Mouse (Mus musculus) bone marrow macrophage, adult 2 months (primary cell): ENCODE data around the gene Ier2. TPM values are rescaled to one million over a fixed set of nuclear protein-coding genes. Genes with fewer than 3 reads are reported as not detected.
A peak's percentile ranks its signal among the peaks of the same experiment; 100 is the strongest.
"Not testable (repeated sequence)": the region's sequence is repeated elsewhere in the genome, so short reads cannot be mapped to it uniquely, and the experiment has no call there.

ENCODE experiments used
- H3K27ac ChIP-seq: 2 replicates; pipeline ENCODE4 v1.5.1; 2012; ENCODE audit warnings: low read depth, low read length; ENCODE audit not compliant: insufficient read depth
- H3K4me1 ChIP-seq: 2 replicates; pipeline ENCODE4 v1.6.1; 2012; ENCODE audit warnings: low read length; ENCODE audit not compliant: control insufficient read depth, insufficient read depth
- H3K4me3 ChIP-seq: 2 replicates; pipeline ENCODE4 v1.5.1; 2012; ENCODE audit warnings: mild to moderate bottlenecking, low read length, moderate library complexity; ENCODE audit not compliant: insufficient read depth
- CTCF ChIP-seq: IDR thresholded peaks from 2 replicates; pipeline ENCODE4 v1.5.1; 2012; ENCODE audit warnings: low read depth, mild to moderate bottlenecking, low read length, moderate library complexity
- POLR2A ChIP-seq: IDR thresholded peaks from 2 replicates; pipeline ENCODE4 v1.6.1; 2012; ENCODE audit warnings: mild to moderate bottlenecking, low read depth, low read length, borderline replicate concordance
- polyA plus RNA-seq: library from polyadenylated mRNA; stranded (reverse); fragments of >200 nt; gene quantifications from 2 replicates; pipeline ENCODE4 v1.2.4, GENCODE M21; 2012; ENCODE audit not compliant: missing spikeins, insufficient read depth, insufficient read length

Gene Ier2
- polyA plus RNA-seq, 1 experiment, result 24.7 TPM

GRCm38 (mm10) chr8:84686191-84687002, 23.7 kb upstream of the Ier2 start, which contains the start of gene Trmt1:
Gene Trmt1 (plus strand): TSS chr8:84686307.
- peak within 1 kb of the TSS; percentile 48 for H3K27ac ChIP-seq
- peak within 1 kb of the TSS; percentile 82 for H3K4me3 ChIP-seq
- H3K4me1 ChIP-seq, result peaks cover 37% of the 10 kb centered on the region
- TF ChIP-seq POLR2A (no peak), CTCF (no peak)

GRCm38 (mm10) chr8:84684537-84684936, 21.9 kb upstream of the Ier2 start:
- Histone ChIP-seq H3K4me3 (no peak overlapping the region), H3K27ac (no peak overlapping the region), H3K4me1 (peaks cover 45% of the 10 kb centered on the region)
- TF ChIP-seq POLR2A (no peak), CTCF (no peak)

DNA sequence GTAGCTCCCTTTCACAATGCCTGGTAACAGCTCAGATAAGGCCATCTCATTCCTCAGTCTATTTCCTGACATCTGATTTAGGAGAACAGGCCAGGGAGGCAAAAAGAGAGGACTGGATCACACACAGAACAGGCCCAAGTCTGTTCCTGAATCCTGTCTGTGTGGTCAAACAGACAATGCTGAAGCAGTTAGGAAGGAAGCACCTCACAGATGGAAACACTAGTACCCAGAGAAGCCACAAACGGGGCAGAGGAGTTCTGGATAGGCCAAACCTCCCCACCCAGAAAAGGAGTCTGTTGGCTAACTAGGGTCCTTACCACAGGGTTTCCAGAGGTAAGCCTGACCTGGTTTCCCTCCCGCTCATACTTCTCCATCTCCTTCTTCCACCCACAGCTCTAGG, 19.6 kb upstream of the Ier2 start:
- no peak overlapping the region for H3K27ac ChIP-seq
- H3K4me3 ChIP-seq, result no peak overlapping the region
- H3K4me1 ChIP-seq, result peaks cover 53% of the 10 kb centered on the region
- TF ChIP-seq POLR2A (no peak), CTCF (no peak)

DNA sequence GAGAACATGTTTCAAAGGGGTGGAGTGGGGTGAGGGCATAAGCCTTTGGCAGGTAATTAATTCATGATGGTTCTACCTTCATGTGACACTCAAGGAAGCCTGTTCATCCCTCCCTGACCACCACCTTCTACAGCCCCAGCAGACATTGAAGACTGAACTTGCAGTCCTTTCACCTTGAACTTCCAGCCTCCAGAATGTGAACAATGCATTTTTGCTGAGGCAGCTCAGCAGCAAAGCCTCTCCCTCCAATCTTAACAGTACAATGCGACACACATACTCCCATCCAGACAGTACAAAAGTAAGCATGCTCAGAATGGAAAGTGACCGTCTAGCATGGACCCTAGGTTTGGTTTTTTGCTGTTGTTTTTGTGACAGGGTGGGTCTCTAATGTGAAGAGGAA, 18.8 kb upstream of the Ier2 start:
- Histone ChIP-seq H3K4me1 (peaks cover 57% of the 10 kb centered on the region), H3K4me3 (no peak overlapping the region), H3K27ac (no peak overlapping the region)
- TF ChIP-seq CTCF, result no peak
- no peak for TF ChIP-seq POLR2A

DNA sequence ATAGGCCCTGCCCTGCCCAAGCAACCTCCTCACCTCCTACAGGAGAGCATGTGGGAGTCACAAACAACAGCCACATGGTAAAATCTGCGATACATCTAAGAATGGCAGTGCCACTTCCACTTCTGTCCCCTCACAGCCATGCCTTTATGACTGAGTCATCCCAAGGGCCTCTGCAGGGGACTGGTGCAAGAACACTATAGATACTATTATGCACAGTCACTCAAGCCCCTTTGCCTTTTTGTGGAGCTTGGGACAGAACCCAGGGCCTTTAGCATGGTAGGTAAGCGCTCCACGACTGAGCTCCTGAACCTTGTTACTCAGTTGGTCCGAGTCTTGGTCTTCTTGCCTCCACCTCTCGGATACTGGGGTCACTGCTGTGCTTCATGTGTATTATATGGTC, 14.7 kb upstream of the Ier2 start:
- Histone ChIP-seq H3K4me3 (no peak overlapping the region), H3K4me1 (peaks cover 41% of the 10 kb centered on the region), H3K27ac (no peak overlapping the region)
- TF ChIP-seq POLR2A (no peak), CTCF (no peak)

- not testable (repeated sequence) for H3K27ac ChIP-seq, H3K4me3 ChIP-seq, H3K4me1 ChIP-seq
Measured at GRCm38 (mm10) chr8:84670295-84671006, 7.8 kb upstream of the Ier2 start.

- no peak overlapping the region for H3K27ac ChIP-seq
- TF ChIP-seq POLR2A (no peak), CTCF (no peak)
- H3K4me3 ChIP-seq, result no peak overlapping the region
- H3K4me1 ChIP-seq, result peaks cover 6% of the 10 kb centered on the region
Measured at GRCm38 (mm10) chr8:84668731-84669485, 6.3 kb upstream of the Ier2 start.

DNA sequence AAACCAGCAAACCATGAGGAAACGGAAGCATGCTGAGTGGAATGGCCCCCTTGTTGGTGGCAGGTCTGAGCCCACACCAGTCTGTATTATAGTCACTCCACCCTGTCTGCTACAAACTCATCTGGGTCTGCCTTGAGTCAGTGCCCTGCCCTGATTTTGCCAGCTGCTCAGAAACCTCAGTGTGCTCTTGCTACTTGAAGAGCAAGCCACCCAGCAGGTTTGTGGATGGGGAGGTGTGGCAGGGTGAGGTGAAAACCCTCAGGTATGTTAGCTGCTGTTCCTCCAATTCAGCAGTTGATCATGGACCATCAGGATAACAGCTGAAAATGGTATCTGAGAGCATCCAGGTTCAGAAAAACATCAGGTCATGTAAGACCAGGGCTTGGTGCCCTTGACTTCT, 5.4 kb upstream of the Ier2 start:
- no peak overlapping the region for H3K4me3 ChIP-seq
- H3K4me1 ChIP-seq, result peaks cover 11% of the 10 kb centered on the region
- H3K27ac ChIP-seq, result no peak overlapping the region
- no peak for TF ChIP-seq CTCF

GRCm38 (mm10) chr8:84665385-84665893, 2.8 kb upstream of the Ier2 start:
- TF ChIP-seq POLR2A (no peak), CTCF (no peak)
- Histone ChIP-seq H3K4me1 (peaks cover 11% of the 10 kb centered on the region), H3K27ac (peak overlapping the region; percentile 53), H3K4me3 (peak overlapping the region; percentile 81)

DNA sequence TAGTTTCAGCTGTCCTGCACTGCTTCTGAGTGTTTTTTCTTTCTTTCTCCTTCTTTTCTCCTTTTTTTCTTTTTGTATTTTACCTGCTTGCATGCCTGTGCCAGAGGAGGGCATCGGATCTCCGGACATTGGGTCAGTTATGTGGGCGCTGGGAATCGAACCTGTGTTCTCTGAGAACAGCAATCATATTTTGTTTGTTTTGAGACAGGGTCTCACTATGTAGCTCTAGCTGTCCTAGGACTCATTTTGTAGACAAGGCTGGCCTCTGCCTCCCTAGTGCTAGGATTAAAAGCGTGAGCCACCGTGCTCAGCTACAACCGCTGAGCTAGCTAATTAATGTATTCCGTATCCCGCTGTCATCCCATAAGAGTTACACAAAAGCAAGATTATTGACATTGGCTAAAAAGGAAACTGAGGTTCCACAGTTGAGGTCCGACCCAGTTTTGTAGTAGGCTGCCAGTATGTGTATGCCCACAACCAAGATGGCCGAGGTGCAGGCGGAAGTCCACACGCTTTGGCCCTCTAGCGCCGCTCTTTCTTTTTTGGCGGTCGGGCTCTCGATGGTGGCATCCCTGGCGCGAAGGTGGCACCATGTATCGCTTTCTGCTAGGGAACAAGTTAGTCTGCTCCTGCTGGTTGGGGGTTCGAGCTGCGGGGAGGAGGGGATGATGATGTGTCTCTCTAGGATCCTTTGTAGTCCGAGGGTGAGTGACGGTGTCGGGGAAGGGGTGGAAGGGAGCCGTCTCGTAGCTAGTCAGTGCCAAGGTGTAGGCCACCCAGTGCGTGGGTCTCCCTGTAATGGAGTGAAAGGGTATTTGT, 2.1 kb upstream of the Ier2 start:
- peak overlapping the region; percentile 89 for H3K27ac ChIP-seq
- peaks cover 14% of the 10 kb centered on the region for H3K4me1 ChIP-seq
- peak overlapping the region; percentile 81 for H3K4me3 ChIP-seq
- no peak for TF ChIP-seq POLR2A
- TF ChIP-seq CTCF, result no peak
